Mouse (Mus musculus): Measurements from ENCODE around the gene Carhsp1.

- TF ChIP-seq EP300 (IDR thresholded peaks at IDR 0.05; ENCODE audit: insufficient read depth, low read depth, low read length) (no peak), CTCF (IDR thresholded peaks at IDR 0.05) (no peak)
Measured at GRCm38 (mm10) chr16:8655108-8655507, 16.8 kb downstream of the Carhsp1 start.
